Mouse (Mus musculus) ES-E14 (cell line): ENCODE measurements at regions not wholly inside any gene's neighbourhood (a gene's known extent, or its start where the extent isn't known, plus 50 kb on each side); places are given as distances from the start of the nearest gene placed in this dataset.
A peak's percentile ranks its signal among the peaks of the same experiment; 100 is the strongest.

Source experiments
- DNase-seq: peaks from one replicate; pipeline ENCODE4 v3.0.0-alpha.2; 2013; ENCODE audit warnings: low read depth, low spot score
- H3K27ac ChIP-seq: 2 replicates; pipeline ENCODE4 v1.5.1; 2012; ENCODE audit warnings: low read depth, mild to moderate bottlenecking, low read length, moderate library complexity, mixed read lengths; ENCODE audit not compliant: poor library complexity, insufficient read depth, severe bottlenecking
- H3K36me3 ChIP-seq: 2 replicates; pipeline ENCODE4 v1.6.1; 2012; ENCODE audit warnings: mild to moderate bottlenecking, low read length, moderate library complexity, mixed read lengths; ENCODE audit not compliant: control insufficient read depth, poor library complexity, insufficient read depth, severe bottlenecking
- H3K4me1 ChIP-seq, 2 experiments: fragments of 150-350 bp in 1 of 2; sonication (generic) in 1 of 2; 2 replicates each; pipeline ENCODE4 v1.6.1; 2012; ENCODE audit warnings: low read length in 2 of 2, mild to moderate bottlenecking in 1 of 2, mixed read lengths in 1 of 2; ENCODE audit not compliant: control insufficient read depth in 2 of 2, insufficient read depth in 2 of 2, poor library complexity in 1 of 2
- H3K4me3 ChIP-seq, 2 experiments: fragments of 150-350 bp in 1 of 2; sonication (generic) in 1 of 2; 2 replicates each; pipeline ENCODE4 v1.5.1; 2012; ENCODE audit warnings: low read length in 2 of 2, low read depth in 1 of 2, mild to moderate bottlenecking in 1 of 2, mixed read lengths in 1 of 2; ENCODE audit not compliant: insufficient read depth in 1 of 2, poor library complexity in 1 of 2, severe bottlenecking in 1 of 2
- H3K9ac ChIP-seq: 2 replicates; pipeline ENCODE4 v1.6.1; 2012; ENCODE audit warnings: low read depth, mild to moderate bottlenecking, low read length, mixed read lengths; ENCODE audit not compliant: poor library complexity, insufficient read depth, severe bottlenecking
- H3K9me3 ChIP-seq: fragments of 150-350 bp; sonication (generic); 2 replicates; pipeline ENCODE4 v1.6.1; 2012; ENCODE audit warnings: low read depth, mild to moderate bottlenecking, low read length; ENCODE audit not compliant: control insufficient read depth, insufficient read depth
- CHD2 ChIP-seq: IDR thresholded peaks from 2 replicates; pipeline ENCODE4 v1.6.1; 2014; ENCODE audit warnings: mild to moderate bottlenecking, low read depth, low read length, inconsistent platforms
- HCFC1 ChIP-seq: IDR thresholded peaks from 2 replicates; pipeline ENCODE4 v1.6.1; 2012; ENCODE audit warnings: low read length, inconsistent platforms, borderline replicate concordance; ENCODE audit not compliant: insufficient read depth
- MAFK ChIP-seq: IDR thresholded peaks from 2 replicates; pipeline ENCODE4 v1.6.1; 2014; ENCODE audit warnings: mild to moderate bottlenecking, low read depth, low read length, inconsistent platforms; ENCODE audit not compliant: insufficient read depth
- ZC3H11A ChIP-seq: IDR thresholded peaks from 2 replicates; pipeline ENCODE4 v1.6.1; 2012; ENCODE audit warnings: low read depth, mild to moderate bottlenecking, inconsistent platforms, low read length, borderline replicate concordance
- ZNF384 ChIP-seq: IDR thresholded peaks from 2 replicates; pipeline ENCODE4 v1.6.1; 2012; ENCODE audit warnings: low read depth, low read length, inconsistent platforms
- in situ Hi-C, 2 experiments: fragments of 600-800 bp; cut with MboI; formaldehyde crosslinking; loops; one replicate each; pipeline ENCODE4 v1.15.1; 2025; ENCODE audit warnings: low sequenced_read_pairs in 2 of 2, inconsistent platforms in 1 of 2; ENCODE audit not compliant: unreplicated experiment in 2 of 2

DNA sequence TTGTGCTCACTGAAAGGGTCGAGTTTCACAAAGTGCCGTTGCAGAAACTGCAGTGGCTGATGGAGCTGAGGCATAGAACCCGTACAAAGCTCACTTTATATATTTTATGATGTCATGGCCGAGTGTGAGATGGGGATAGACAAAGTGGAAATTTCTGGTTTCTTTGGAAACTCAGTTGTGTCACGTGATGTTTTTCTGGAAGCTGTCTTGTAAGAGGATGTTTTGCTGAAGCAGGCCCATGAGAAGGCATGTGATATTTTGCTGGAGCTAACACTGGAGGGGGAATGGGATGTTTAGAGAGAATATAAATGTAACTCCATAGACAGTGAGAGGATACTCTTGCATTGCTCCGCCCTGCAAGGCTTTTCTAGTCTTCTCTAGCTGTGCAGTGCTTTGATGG lies 311.7 kb downstream of the Tmem132b start:
- TF ChIP-seq MAFK, result no peak
- TF ChIP-seq HCFC1, result no peak
- no peak for TF ChIP-seq CHD2
- no peak for TF ChIP-seq ZNF384
- TF ChIP-seq ZC3H11A, result no peak
- in situ Hi-C loops, result no loop called here
- DNase-seq, result no peak
- Histone ChIP-seq H3K9me3 (no peaks in the 10 kb centered on the region), H3K36me3 (no peaks in the 10 kb centered on the region), H3K27ac (no peak overlapping the region), H3K4me1 (no peaks in the 10 kb centered on the region), H3K4me3 (no peak overlapping the region), H3K9ac (no peak overlapping the region)

- in situ Hi-C loops, result no loop called here
- no peak overlapping the region for H3K27ac ChIP-seq
- H3K36me3 ChIP-seq, result no peaks in the 10 kb centered on the region
- H3K9ac ChIP-seq, result no peak overlapping the region
- no peak overlapping the region for H3K4me3 ChIP-seq
- TF ChIP-seq CHD2 (no peak), ZNF384 (no peak), MAFK (no peak), HCFC1 (no peak), ZC3H11A (no peak)
- peak; percentile 1 for DNase-seq
- H3K4me1 ChIP-seq, result no peaks in the 10 kb centered on the region
- H3K9me3 ChIP-seq, result no peaks in the 10 kb centered on the region
Observed at GRCm38 (mm10) chr5:125849722-125850121, 318.1 kb downstream of the Tmem132b start.

GRCm38 (mm10) chr5:125876296-125876695 lies 344.7 kb downstream of the Tmem132b start:
- Histone ChIP-seq H3K4me1 (no peaks in the 10 kb centered on the region), H3K36me3 (no peaks in the 10 kb centered on the region), H3K9me3 (no peaks in the 10 kb centered on the region), H3K27ac (no peak overlapping the region), H3K9ac (no peak overlapping the region), H3K4me3 (no peak overlapping the region)
- DNase-seq, result no peak
- TF ChIP-seq CHD2 (no peak), HCFC1 (no peak), ZC3H11A (no peak), MAFK (no peak), ZNF384 (no peak)
- in situ Hi-C loops, result no loop called here

- H3K4me1 ChIP-seq, result no peaks in the 10 kb centered on the region
- DNase-seq, result no peak
- H3K9ac ChIP-seq, result no peak overlapping the region
- in situ Hi-C loops, result no loop called here
- H3K9me3 ChIP-seq, result no peaks in the 10 kb centered on the region
- H3K36me3 ChIP-seq, result no peaks in the 10 kb centered on the region
- H3K4me3 ChIP-seq, result no peak overlapping the region
- H3K27ac ChIP-seq, result no peak overlapping the region
- TF ChIP-seq HCFC1 (no peak), MAFK (no peak), ZNF384 (no peak), ZC3H11A (no peak), CHD2 (no peak)
Observed at GRCm38 (mm10) chr5:125888840-125889239, 357.3 kb downstream of the Tmem132b start.

- TF ChIP-seq MAFK (no peak), CHD2 (no peak), ZNF384 (no peak), HCFC1 (no peak), ZC3H11A (no peak)
- H3K27ac ChIP-seq, result no peak overlapping the region
- no peaks in the 10 kb centered on the region for H3K36me3 ChIP-seq
- H3K9ac ChIP-seq, result no peak overlapping the region
- no peaks in the 10 kb centered on the region for H3K9me3 ChIP-seq
- no peak for DNase-seq
- no peak overlapping the region for H3K4me3 ChIP-seq
- H3K4me1 ChIP-seq, result no peaks in the 10 kb centered on the region
- in situ Hi-C loops, result no loop called here
Observed at GRCm38 (mm10) chr5:125893864-125894263, 362.3 kb downstream of the Tmem132b start.
